Mouse (Mus musculus) lung, embryonic 15.5 days (tissue): ENCODE data around the gene 0610037L13Rik. TPM values are rescaled to one million over a fixed set of nuclear protein-coding genes. Genes with fewer than 3 reads are reported as not detected.
A peak's percentile ranks its signal among the peaks of the same experiment; 100 is the strongest.

Source experiments
- ATAC-seq: fragments of 200-750 bp; cut with Nextera tagmentation; 2 replicates; pipeline ENCODE4 v1.8.0; 2017; ENCODE audit warnings: moderate number of reproducible peaks, borderline replicate concordance; ENCODE audit not compliant: low FRiP score, low TSS enrichment; ENCODE audit errors: extremely low read depth
- H3K27ac ChIP-seq: fragments of 300-500 bp; sonication (generic); 2 replicates; pipeline ENCODE4 v1.5.1; 2015; ENCODE audit warnings: moderate library complexity, mild to moderate bottlenecking, inconsistent platforms
- H3K27me3 ChIP-seq: fragments of 300-500 bp; sonication (generic); 2 replicates; pipeline ENCODE4 v1.6.1; 2015; ENCODE audit warnings: inconsistent platforms
- H3K36me3 ChIP-seq: fragments of 300-500 bp; sonication (generic); 2 replicates; pipeline ENCODE4 v1.6.1; 2015; ENCODE audit warnings: inconsistent platforms
- H3K4me1 ChIP-seq: fragments of 300-500 bp; sonication (generic); 2 replicates; pipeline ENCODE4 v1.6.1; 2015; ENCODE audit warnings: inconsistent platforms
- H3K4me2 ChIP-seq: fragments of 300-500 bp; sonication (generic); 2 replicates; pipeline ENCODE4 v1.6.1; 2015; ENCODE audit warnings: inconsistent platforms, mild to moderate bottlenecking, moderate library complexity
- H3K4me3 ChIP-seq: fragments of 300-500 bp; sonication (generic); 2 replicates; pipeline ENCODE4 v1.5.1; 2015; ENCODE audit warnings: mild to moderate bottlenecking, inconsistent platforms
- H3K9ac ChIP-seq: fragments of 300-500 bp; sonication (generic); 2 replicates; pipeline ENCODE4 v1.6.1; 2015; ENCODE audit warnings: inconsistent platforms
- H3K9me3 ChIP-seq: fragments of 300-500 bp; sonication (generic); 2 replicates; pipeline ENCODE4 v1.6.1; 2016; ENCODE audit warnings: inconsistent platforms
- WGBS: fragments of 180-500 bp; shearing (Covaris S2); methylation state at CpG from one replicate; pipeline ENCODE4 v1.1.7; 2015; 5-methylcytosine and 5-hydroxymethylcytosine counted together
- polyA plus RNA-seq: library from polyadenylated mRNA; unstranded; fragments of >200 nt; fragmentation: Nextera tagmentation; extraction: Ambion mirVana; gene quantifications from 2 replicates; pipeline ENCODE4 v1.2.1, GENCODE M21; 2015

Gene 0610037L13Rik
- polyA plus RNA-seq, 1 experiment from 2014 or later = 128 TPM

DNA sequence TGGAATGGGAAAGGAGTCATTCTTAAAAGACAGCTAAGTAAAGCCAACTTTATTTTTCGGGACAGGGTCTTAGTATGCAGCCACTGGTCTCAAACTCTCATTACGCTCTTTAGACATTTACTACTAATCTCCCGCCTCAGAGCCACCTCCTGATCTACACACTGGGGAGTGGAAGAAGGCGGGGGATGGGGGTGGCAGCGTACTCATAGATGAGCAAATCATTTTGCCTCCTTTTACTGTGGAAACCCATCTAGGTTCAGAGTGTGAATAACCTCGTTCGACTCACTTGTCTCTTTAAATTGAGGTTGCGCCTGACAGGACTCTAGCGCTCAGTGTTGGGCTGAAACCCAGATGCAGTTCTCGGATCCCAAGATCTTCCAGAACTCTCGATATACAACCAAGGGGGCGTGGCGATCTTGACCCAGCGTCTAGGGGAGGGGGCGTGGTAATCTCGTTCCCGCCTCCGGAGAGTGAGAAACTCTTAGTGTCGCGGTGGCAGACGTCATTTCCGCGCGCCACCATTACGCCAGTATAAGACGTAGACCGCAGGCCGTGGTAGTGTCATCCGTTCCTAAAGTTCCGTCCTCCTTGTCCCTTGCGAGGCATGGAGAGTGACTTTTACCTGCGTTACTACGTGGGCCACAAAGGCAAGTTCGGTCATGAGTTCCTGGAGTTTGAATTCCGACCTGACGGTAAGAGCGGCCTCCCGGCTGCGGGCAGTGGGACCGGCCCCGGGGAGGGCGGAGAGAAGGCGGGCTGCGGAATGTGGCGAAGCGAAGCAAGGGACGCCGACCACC lies 10.2 kb upstream of the 0610037L13Rik start, which contains the start of gene Magoh:
Gene Magoh, plus strand, starts transcription at position 502 of the 797 bp plus-strand sequence.
- Histone ChIP-seq H3K4me1 (peaks cover 12% of the 10 kb centered on the region), H3K4me2 (peak within 1 kb of the TSS; percentile 69), H3K27ac (peak within 1 kb of the TSS; percentile 42; the same call in 1 of the 2 replicates), H3K27me3 (no peaks in the 10 kb centered on the region), H3K36me3 (peaks cover 33% of the 10 kb centered on the region), H3K9ac (peak within 1 kb of the TSS; percentile 92), H3K9me3 (no peaks in the 10 kb centered on the region), H3K4me3 (peak within 1 kb of the TSS; percentile 88)
- WGBS = 2% methylated on average over 48 of the region's 48 CpGs
- peak; percentile 95 for ATAC-seq

DNA sequence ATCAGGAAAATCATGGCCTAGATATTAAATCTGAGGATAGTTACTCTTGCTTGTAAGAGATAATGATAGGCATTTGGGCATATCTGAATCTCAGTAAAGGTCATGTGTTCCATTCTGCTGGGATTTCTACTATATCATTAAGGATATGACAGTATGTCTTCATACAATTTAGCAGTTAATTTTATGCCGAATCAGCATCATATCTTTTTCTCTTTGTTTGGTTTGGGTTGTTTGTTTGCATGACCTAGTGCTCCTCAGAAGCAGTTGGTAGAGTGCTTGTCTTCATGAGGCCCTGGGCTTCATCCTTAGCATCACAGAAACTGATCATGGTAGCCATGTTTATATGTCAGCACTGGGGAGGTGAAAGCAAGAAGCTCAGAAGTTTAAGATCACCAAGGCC lies 8.0 kb upstream of the 0610037L13Rik start:
- Histone ChIP-seq H3K27me3 (no peaks in the 10 kb centered on the region), H3K4me2 (no peak overlapping the region), H3K9me3 (no peaks in the 10 kb centered on the region), H3K4me1 (peaks cover 12% of the 10 kb centered on the region), H3K36me3 (peaks cover 54% of the 10 kb centered on the region), H3K27ac (no peak overlapping the region), H3K4me3 (no peak overlapping the region), H3K9ac (no peak overlapping the region)
- 91% methylated on average over 1 of the region's 1 CpGs for WGBS
- ATAC-seq = no peak

DNA sequence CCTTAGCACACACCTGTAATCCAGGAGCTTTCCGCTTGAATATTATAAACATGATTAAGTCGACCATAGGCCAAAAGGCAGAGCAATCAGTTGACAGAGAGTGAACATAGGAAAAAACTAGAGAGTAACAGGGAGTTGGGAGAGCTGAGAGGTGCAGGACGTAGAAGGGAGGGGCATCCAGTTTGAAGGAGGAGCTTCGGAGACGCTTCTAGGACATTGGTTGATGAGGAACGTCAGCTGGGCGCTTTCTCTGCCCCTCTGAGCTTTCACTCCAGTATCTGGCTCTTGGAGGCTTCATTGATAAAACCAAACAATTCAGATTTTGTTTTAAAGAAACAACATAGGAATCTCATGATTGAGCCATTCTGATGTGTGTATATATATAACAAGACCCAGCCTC lies 3.2 kb upstream of the 0610037L13Rik start:
- no peaks in the 10 kb centered on the region for H3K9me3 ChIP-seq
- H3K9ac ChIP-seq = no peak overlapping the region
- H3K4me2 ChIP-seq = no peak overlapping the region
- peaks cover 60% of the 10 kb centered on the region for H3K36me3 ChIP-seq
- H3K27ac ChIP-seq = no peak overlapping the region
- 72% methylated on average over 7 of the region's 7 CpGs for WGBS
- no peak overlapping the region for H3K4me3 ChIP-seq
- H3K27me3 ChIP-seq = no peaks in the 10 kb centered on the region
- peaks cover 12% of the 10 kb centered on the region for H3K4me1 ChIP-seq
- ATAC-seq = no peak

DNA sequence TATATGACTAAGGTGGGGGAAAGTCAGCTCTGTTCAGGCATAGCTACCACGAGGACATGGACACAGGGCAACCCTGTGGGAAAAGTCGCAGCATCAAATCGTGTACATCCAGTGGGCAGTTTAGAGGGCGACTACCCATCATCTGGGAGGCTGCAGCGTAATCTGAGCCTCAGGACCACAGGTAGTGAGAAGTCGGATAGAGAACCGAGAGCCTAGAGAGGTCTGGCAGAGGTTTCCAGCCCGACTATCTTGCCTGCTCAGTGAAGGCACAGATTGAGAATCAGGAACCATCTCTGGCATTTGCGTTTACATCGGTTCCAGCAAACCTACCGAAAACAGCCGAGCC lies 255 bp upstream of the 0610037L13Rik start:
- under 1% methylated on average over 12 of the region's 12 CpGs for WGBS
- H3K9ac ChIP-seq = peak overlapping the region; percentile 70
- ATAC-seq = peak; percentile 32
- peak overlapping the region; percentile 96 for H3K27ac ChIP-seq
- H3K9me3 ChIP-seq = no peaks in the 10 kb centered on the region
- H3K4me1 ChIP-seq = peaks cover 12% of the 10 kb centered on the region
- H3K4me3 ChIP-seq = peak overlapping the region; percentile 64
- peak overlapping the region; percentile 90 for H3K4me2 ChIP-seq
- H3K36me3 ChIP-seq = peaks cover 45% of the 10 kb centered on the region
- H3K27me3 ChIP-seq = no peaks in the 10 kb centered on the region

DNA sequence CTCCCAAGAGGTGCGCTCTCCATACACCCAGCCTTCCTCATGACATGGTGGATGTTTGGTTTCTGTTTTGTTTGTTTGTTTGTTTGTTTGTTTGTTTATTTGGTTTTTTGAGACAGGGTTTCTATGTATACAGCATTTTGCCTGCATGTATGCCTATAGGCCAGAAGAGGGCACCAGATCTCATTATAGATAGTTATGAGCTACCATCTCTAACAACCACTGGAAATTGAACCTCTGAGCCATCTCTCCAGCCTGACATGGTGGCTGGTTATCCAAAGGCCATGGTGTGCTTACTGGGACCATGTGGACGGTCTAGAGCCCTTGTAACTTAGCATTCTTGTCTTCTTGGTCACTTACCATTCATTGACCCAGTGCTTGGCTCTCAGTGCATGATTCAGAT lies 3.0 kb downstream of the 0610037L13Rik start:
- 83% methylated on average over 2 of the region's 2 CpGs for WGBS
- no peaks in the 10 kb centered on the region for H3K9me3 ChIP-seq
- ATAC-seq = no peak
- H3K27me3 ChIP-seq = no peaks in the 10 kb centered on the region
- H3K9ac ChIP-seq = no peak overlapping the region
- H3K4me1 ChIP-seq = peaks cover 12% of the 10 kb centered on the region
- no peak overlapping the region for H3K4me3 ChIP-seq
- H3K36me3 ChIP-seq = peaks cover 46% of the 10 kb centered on the region
- no peak overlapping the region for H3K27ac ChIP-seq
- no peak overlapping the region for H3K4me2 ChIP-seq

DNA sequence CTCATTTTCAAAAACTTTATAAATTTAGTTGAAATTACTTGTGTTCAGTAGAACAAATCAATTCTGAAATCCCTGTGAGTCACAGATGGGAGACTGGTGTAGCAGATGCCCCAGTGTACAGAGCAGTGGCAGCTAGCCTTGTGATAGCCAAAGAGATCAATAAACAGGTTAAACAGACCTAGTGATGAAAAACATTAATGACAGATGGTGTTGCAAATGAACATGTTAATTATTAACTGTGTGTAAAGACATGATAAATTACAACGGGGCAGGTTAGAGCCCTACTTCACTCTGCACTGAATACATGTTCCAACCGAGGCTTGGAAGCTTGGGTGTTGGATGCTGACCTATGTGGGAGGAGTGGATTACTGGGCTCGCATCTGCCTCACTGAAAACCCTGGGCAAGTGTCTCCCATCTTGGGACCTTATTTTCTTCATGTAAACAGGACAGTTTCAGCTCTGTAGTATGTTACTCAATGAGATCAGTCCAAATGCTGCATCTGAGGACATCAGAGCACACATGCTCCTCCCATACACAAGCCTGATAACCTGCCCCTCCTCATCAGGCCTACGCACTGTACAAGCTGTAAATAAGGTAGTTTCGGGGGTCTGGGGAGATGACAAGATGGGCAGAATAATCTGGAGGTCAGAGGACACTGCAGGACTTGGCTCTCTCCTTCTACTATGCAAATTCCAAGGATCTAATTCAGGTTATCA lies 9.8 kb downstream of the 0610037L13Rik start:
- Histone ChIP-seq H3K36me3 (peaks cover 50% of the 10 kb centered on the region), H3K4me1 (no peaks in the 10 kb centered on the region), H3K9ac (no peak overlapping the region), H3K9me3 (no peaks in the 10 kb centered on the region), H3K4me2 (no peak overlapping the region), H3K27me3 (no peaks in the 10 kb centered on the region), H3K27ac (no peak overlapping the region), H3K4me3 (no peak overlapping the region)
- 75% methylated on average over 5 of the region's 5 CpGs for WGBS
- ATAC-seq = no peak

DNA sequence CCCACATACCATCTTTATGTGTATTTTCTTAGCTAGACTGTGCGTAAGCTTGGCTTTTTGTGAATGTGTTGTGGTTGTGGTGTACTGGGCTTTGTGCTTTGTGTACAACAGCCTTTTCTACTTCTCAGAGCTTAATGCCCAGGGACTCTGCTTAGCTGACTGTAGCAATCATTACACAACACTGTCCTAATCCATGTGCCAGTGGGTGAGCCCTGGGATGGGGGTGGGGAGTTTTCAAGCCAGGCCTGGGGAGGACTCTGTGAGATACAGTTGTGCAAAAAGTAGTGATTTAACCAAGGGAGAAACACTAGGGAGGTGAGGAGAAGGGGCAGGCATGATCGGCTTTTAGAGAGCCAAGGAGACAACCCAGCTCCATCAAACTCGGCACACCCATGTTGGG lies 10.6 kb downstream of the 0610037L13Rik start:
- no peaks in the 10 kb centered on the region for H3K4me1 ChIP-seq
- peaks cover 51% of the 10 kb centered on the region for H3K36me3 ChIP-seq
- 89% methylated on average over 3 of the region's 3 CpGs for WGBS
- no peak overlapping the region for H3K27ac ChIP-seq
- H3K9me3 ChIP-seq = no peaks in the 10 kb centered on the region
- H3K27me3 ChIP-seq = no peaks in the 10 kb centered on the region
- no peak overlapping the region for H3K4me3 ChIP-seq
- no peak overlapping the region for H3K4me2 ChIP-seq
- 0 out of 2 replicates have a peak, but pooled peaks have one; percentile 27 for ATAC-seq
- H3K9ac ChIP-seq = no peak overlapping the region

DNA sequence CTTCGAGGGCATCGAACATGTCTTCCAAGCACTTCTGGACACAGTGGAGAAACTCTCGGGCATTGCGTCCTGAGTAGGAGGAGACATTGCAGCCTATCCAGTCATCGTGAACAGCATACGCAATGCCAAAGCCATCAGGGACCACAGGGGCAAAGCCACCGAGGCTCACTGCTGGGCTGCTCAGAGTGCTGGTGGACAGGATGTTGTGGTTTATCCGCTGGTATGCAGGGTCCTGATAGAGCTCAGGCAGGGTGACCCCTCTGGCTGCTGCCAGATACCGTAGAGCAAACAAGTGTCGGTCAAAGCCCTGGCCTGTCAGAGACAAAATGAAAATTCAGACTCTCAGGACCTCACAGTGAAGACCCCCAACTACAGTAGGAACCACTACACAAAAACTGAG lies 14.6 kb downstream of the 0610037L13Rik start:
- H3K36me3 ChIP-seq = peaks cover 48% of the 10 kb centered on the region
- no peaks in the 10 kb centered on the region for H3K27me3 ChIP-seq
- no peak overlapping the region for H3K9ac ChIP-seq
- H3K27ac ChIP-seq = no peak overlapping the region
- H3K4me2 ChIP-seq = no peak overlapping the region
- ATAC-seq = no peak
- H3K4me3 ChIP-seq = no peak overlapping the region
- H3K4me1 ChIP-seq = no peaks in the 10 kb centered on the region
- no peaks in the 10 kb centered on the region for H3K9me3 ChIP-seq
- 87% methylated on average over 10 of the region's 10 CpGs for WGBS

DNA sequence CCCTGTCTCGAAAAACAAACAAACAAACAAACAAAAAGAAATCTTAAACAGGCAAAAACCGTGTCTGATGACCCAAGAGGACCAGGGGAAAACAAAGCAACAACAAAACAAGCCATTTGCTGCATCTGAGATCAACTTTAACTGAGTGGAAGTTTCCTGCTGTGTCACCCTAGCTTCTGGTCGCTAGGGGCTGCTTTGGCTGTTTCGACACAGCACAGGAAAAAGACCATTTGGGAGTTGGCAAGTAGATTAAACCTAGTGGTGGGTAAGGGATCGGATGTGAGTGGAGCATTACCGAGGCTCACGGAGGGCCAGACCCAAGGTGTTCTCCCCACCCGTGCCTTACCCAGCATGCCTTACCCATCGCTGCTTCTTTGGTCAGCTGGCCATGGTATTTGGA lies 16.9 kb downstream of the 0610037L13Rik start:
- H3K4me3 ChIP-seq = no peak overlapping the region
- no peak overlapping the region for H3K27ac ChIP-seq
- no peaks in the 10 kb centered on the region for H3K4me1 ChIP-seq
- peaks cover 55% of the 10 kb centered on the region for H3K36me3 ChIP-seq
- H3K9ac ChIP-seq = no peak overlapping the region
- H3K9me3 ChIP-seq = no peaks in the 10 kb centered on the region
- 90% methylated on average over 9 of the region's 9 CpGs for WGBS
- no peaks in the 10 kb centered on the region for H3K27me3 ChIP-seq
- H3K4me2 ChIP-seq = no peak overlapping the region
- no peak for ATAC-seq

DNA sequence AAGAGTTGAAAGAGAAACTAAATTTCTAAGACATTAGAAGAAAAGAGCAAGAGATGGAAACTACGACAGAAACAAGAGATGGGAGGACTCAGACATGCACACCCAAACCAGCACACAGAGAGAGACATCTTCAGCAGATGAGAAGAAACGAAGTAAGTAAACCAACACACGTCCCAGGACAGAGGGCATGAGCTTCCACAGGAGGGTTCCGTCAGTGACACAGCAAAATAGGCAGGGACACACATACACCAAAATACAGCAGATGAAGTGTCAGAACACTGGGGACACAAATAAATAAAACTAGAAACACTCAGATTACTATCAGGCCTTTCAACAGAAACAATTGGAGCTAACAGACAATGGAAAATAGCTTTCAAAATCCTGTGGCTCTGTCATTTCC lies 20.4 kb downstream of the 0610037L13Rik start:
- H3K4me1 ChIP-seq = no peaks in the 10 kb centered on the region
- peaks cover 65% of the 10 kb centered on the region for H3K36me3 ChIP-seq
- H3K27me3 ChIP-seq = no peaks in the 10 kb centered on the region
- H3K9me3 ChIP-seq = no peaks in the 10 kb centered on the region
- no peak overlapping the region; the same call in 1 of the 2 replicates for H3K27ac ChIP-seq
- no peak overlapping the region for H3K4me3 ChIP-seq
- H3K4me2 ChIP-seq = no peak overlapping the region
- ATAC-seq = no peak
- WGBS = 68% methylated on average over 4 of the region's 4 CpGs
- H3K9ac ChIP-seq = no peak overlapping the region

DNA sequence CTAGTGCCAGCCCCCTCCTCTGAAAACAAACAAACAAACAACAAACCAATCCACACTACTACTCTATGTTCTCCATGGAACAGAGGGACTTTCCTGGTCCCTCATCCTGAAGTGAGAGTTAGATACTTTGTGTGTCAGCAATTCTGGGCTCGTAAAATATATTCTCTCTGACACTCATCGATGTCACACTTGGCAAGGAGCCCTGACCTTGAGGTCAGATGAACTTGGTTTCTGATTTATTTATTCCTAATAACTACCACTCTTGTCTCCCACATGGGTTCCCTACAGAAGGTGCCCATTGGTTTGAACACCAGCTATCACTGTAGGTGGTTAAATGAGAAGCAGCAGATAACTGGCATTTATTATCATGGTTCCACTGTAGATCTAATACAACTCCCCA lies 30.7 kb downstream of the 0610037L13Rik start:
- Histone ChIP-seq H3K4me3 (no peak overlapping the region), H3K4me2 (no peak overlapping the region), H3K9ac (no peak overlapping the region), H3K27me3 (no peaks in the 10 kb centered on the region), H3K4me1 (peaks cover 24% of the 10 kb centered on the region), H3K36me3 (no peaks in the 10 kb centered on the region), H3K27ac (no peak overlapping the region), H3K9me3 (no peaks in the 10 kb centered on the region)
- WGBS = 73% methylated on average over 2 of the region's 2 CpGs
- ATAC-seq = no peak

DNA sequence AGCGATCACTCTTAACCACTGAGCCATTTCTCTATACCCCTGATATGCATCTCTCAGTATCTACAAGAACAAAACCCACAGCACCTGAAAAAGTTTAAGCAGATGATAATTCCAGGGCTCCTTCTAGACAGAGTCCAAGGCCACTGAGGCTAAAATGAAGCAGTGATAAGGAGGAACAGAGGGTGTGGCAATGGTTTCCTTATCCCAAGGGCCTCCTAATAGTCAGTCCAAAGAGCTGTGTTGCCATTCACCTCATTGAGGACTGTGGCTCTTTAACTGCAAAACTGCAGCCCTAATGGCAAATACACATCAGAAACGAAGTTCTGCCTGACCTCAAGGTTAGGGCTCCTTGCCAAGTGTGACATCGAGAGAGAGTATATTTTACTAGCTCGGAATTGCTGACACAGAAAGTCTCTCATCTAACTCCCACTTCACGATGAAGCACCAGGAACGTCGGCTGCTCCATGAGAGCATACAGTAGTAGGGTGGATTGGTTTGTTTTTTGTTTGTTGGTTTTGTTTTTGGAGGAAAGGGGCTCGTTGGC lies 31.6 kb downstream of the 0610037L13Rik start:
- Histone ChIP-seq H3K36me3 (no peaks in the 10 kb centered on the region), H3K4me1 (peaks cover 24% of the 10 kb centered on the region), H3K27me3 (no peaks in the 10 kb centered on the region), H3K9me3 (no peaks in the 10 kb centered on the region), H3K27ac (no peak overlapping the region), H3K9ac (no peak overlapping the region), H3K4me3 (no peak overlapping the region), H3K4me2 (no peak overlapping the region)
- WGBS = 44% methylated on average over 8 of the region's 8 CpGs
- no peak for ATAC-seq
